Mouse (Mus musculus) MEL-GATA-1-ER (cell line): ENCODE data around the gene Prdm11.

Experiments
- DNase-seq: peaks from one replicate; pipeline ENCODE4 v3.0.0-alpha.2; 2012; ENCODE audit warnings: low read depth; ENCODE audit errors: extremely low read depth

Gene Prdm11

GRCm38 (mm10) chr2:92933379-92933778, 112.6 kb downstream of the Prdm11 start:
- no peak for DNase-seq

GRCm38 (mm10) chr2:92931061-92931460, 114.9 kb downstream of the Prdm11 start:
- no peak for DNase-seq

GRCm38 (mm10) chr2:92929696-92930095, 116.3 kb downstream of the Prdm11 start:
- DNase-seq = no peak

GRCm38 (mm10) chr2:92924677-92925259, 121.2 kb downstream of the Prdm11 start:
- DNase-seq = no peak

- DNase-seq = no peak
Measured at GRCm38 (mm10) chr2:92920709-92921108, 125.3 kb downstream of the Prdm11 start.

- no peak for DNase-seq
Measured at GRCm38 (mm10) chr2:92917405-92918142, 128.4 kb downstream of the Prdm11 start.

- no peak for DNase-seq
Measured at GRCm38 (mm10) chr2:92915659-92916631, 130.0 kb downstream of the Prdm11 start.
